Mouse (Mus musculus) left cerebral cortex, adult 18-20 months (tissue): ENCODE measurements around the gene Dhh. TPM values are rescaled to one million over a fixed set of nuclear protein-coding genes. Genes with fewer than 3 reads are reported as not detected.

Source experiments
- DNase-seq, 2 experiments: peaks; one replicate each; pipeline ENCODE4 v3.0.0; 2021 to 2022; ENCODE audit warnings: low spot score in 2 of 2, mixed read lengths in 1 of 2
- total RNA-seq, 2 experiments: library from RNA; stranded (reverse); gene quantifications; 2 replicates each; pipeline ENCODE4 v1.2.3; 2021

Dhh gene
- total RNA-seq, 2 experiments from 2014 or later, result 0.21 to 0.26 TPM

DNA sequence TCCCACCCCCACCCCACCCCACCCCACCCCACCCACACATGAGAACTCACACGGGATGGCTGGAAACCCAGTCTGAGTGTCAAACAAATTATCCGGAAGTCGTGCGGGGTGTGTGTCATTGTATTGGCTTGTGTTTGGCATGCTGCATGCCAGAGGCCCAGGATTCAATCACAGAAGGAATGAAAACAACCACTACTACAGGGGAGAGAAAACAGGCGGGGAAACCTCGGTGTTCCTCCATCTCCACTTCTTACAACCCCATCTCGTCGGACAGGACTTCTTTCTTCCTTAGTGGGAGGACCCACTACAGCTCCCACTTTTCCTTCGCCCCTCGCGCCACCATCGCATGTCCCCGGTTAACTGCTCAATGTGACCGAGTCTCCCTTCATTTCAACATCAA, 18.8 kb upstream of the Dhh start:
- no peak for DNase-seq

DNA sequence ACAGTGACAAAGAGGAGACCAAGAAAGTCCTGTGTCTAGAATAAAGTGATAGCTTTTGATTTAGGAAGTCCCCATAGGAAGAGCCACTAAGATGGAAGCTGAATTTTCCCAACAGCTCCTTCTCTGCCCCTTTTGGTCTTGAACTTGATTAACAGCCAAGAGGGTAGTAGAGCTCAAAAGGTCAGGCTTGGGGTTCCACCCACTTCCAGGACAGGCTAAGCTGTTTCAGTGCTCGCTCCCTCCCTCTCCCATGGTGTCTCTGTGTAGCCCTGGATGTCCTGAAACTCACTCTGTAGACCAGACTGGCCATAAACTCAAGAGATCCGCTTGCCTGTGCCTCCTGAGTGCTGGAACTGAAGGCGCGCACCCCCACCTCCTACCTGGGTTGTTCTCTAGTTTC, 17.7 kb upstream of the Dhh start:
- no peak for DNase-seq

DNA sequence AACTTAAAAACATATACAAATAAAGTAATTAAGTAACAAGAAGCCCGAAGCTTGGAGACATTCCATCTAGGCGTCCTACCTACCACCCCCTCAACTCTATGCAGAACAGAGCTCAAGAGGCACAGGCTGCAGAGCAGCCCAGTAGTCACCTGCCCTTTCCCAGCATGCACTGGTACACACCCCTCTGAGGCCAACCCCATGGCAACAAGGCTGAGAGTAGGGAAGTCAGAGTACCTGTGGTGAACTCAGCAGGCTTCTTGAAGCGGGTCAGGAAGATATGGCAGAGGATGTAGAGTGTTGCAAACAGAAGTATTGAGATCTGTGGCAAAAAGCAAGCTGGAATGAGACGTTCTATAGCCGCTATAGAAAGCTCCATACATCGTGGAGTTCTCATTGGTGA, 16.6 kb upstream of the Dhh start:
- no peak for DNase-seq

DNA sequence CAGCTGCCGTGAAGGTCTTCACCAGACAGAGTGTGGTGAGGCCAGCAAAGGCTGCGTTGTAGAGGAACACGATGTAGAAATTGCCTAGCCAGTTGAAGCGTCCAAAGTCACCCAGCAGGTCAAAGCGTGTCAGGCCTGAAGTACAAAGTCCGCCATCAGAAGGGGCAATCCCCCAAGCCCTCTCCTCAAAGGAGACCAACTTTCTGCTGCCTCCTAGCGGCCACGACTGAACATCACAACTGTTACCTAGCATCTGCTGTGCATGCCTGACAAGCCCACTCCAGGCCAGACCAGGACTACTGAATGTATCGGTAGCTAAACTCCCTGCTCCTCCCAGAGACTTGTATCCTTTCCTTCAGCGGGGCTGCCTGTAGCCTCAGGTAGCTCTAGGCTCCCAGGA, 6.4 kb upstream of the Dhh start:
- DNase-seq, result no peak

DNA sequence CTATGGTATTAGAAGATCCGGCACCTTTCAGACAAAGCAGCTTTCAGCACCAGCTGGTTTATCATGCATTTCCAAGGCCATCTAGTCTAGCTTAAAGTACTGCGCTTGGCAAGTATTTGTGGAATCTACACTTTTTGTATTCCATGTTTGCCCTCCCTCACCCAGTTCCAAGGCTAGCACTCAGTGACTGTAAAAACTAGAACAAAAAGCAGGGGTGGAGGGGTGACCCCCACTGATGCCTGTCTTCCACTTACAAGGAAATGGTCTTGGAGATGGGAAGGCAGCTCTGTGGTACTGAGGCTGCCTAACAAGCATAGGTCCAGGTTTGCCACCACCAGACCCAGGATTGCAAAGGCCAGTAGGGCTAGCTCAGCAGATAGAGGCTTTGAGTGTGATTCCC, 4.3 kb upstream of the Dhh start:
- DNase-seq, result no peak

DNA sequence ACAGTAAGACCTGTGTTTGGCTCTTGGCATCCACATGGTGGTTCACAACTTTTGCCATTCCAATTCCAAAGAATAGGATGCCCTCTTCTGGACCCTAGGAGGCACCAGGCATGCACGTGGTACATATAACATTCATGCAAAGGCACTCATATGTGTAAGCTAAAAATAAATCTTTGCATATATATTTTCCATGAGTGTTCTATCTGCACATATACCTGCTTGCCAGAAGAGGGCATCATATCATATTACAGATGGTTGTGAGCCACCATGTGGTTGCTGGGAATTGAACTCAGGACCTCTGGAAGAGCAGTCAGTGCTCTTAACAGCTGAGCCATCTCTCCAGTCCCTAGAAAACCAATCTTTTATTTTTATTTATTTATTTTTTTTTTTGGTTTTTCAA, 3.2 kb upstream of the Dhh start:
- DNase-seq, result no peak

DNA sequence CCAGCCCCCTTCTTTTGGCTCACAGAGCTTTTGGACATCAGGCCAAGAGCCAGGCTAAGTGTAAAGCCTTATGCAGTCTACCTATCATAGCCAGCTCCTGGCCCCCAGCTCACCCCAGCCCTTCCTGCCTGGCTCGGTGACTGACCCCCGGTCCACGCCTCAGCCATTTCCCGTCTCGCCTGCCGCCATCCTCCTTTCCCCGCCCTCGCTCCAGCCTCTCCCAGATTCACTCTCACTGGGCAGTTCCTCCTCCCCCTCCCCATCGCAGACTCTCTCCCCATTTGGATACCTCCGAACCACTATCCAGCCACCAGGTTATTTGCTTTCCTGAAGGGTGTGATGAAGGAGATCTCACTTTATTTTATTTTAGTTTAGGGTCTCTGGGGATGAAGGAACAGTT, 845 bp downstream of the Dhh start:
- no peak for DNase-seq

DNA sequence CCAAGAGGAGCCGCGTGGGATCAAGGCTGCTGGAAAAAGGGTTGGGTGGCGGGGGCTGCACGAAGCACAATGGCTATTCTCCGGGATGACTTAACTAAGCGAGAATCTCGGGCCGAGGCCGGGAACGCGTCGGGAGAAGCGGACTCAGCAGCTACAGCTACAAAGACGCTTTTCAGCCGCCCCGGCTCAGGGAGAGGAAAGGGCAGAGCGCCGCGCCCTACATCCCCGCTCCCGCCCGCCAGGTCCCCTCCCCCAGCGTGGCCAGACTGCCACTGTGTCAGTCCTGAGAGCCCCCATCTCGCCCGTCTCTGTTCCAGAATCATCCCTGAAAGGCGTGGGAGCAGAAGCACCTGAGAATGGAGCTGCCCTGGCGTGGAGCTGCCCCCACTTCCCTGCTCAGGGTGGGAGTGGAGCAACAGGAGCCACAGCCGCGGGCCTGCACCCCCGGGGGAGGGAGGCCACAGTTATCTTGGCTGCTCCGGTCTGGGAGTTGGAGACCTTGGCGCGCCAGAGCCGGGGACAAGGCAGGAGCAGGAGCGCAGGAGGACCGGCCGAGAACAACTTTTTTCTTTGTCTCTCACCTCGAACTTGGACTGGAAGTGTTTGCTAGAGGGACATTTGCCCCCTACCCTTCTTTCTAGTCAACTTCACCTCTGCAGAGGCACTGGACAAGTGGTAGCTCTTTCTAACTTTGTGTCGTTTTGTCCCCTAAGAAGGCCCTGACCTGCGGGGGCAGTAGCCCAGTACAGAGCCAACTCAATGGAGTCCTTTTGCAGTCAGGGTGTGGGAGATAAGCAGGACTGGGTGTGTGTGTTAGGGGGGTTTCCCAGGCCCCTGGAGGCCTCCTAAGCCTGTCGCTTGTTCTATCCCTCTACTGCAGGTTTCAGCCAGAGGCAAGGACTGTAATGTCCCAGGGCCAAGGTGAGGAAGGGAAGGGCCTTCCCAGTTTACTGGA, 2.4 kb downstream of the Dhh start:
- DNase-seq, result no peak

DNA sequence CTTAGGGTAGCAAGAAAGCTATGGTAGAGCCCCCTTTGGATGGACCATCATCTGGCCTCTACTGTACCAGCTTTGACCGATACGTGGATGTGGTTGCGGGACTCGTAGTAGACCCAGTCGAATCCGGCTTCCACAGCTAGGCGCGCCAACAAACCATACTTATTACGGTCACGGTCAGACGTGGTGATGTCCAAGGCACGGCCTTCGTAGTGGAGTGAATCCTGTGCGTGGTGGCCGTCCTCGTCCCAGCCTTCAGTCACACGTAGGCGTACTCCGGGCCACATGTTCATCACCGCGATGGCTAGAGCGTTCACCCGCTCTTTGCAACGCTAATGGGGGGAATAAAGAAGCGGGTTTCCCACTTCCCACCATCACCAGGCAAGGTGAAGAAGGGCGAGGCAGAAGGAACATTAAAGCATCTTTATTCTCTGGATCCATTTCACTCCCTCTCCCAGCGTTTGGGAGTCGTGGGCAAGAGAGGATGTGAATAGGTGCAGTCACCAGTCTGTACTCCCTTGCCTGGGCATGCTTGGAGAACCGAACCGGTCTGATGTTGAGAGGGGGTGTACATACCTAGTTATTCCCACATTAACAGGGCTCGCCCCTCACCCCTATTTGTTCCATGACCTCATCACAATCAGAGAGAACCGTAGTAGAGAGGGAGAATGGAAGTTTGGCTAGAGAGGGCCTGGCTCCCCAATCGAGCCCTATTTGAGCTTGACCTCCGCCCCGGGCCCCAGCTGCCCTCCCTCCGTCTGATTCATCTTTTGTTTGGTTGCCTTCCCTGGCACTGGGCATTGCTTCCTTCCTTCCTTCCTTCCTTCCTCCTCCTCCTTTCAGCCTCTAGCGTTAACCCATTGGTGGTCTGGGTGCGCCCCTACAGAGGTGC, 3.4 kb downstream of the Dhh start:
- no peak for DNase-seq

DNA sequence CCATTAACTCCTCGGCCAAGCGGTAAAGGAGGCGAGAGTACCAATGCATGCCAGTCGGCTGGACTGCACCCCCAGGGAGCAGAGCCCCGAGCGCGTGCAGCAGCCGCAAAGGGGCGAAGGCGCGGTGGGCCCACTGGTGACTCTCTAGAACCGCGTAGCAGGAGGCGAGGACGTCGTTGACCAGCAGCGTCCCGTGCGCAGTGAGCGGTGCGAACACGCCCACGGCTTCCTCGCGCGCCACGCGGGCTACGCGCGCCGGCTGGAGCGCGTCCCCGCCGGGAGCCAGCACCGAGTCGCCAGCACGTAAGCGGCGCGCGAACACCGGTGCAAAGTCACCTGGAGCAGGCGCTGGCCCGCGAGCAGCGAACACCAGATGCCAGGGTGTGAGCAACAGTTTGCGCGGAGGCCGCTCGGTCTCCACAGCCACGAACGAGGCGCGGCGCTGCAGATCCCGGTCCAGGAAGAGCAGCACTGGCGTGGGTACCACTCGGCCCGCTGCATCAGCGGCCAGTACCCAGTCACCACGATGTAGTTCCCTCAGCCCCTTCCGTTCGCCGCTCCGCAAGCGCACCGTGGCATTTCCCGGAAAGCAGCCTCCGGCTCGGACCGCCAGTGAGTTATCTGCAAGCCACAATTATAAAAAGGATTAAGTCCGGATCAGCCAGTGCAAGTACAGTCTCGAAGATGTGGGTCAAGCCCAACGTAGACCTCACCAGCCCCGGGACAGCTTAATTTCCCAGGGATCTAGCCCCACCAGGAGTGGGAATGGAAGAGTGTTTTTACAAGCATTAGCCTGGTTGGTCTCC, 4.2 kb downstream of the Dhh start, which contains the start of gene Rhebl1:
Gene Rhebl1, minus strand, starts transcription at position 601 of the 806 bp plus-strand sequence.
- peak; percentile 36 to 54 for DNase-seq

DNA sequence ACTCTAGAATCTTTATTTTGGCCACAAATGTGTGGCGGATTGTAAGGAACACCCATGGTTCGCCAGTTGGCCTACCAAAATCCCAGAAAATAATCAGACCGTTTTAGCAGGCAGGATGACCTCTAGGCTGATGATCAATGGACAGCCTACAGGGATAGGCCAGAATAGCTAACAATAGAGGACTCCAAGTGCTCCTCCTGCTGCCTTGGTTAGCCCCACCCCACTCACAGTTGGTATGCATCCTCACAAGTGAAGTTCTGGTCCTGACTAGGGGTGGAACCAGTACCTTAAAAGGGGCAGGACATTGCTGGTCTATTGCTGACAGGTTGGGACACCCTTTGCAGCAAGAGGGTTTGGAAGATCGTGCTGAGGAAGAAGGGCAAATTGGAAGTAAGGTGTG, 5.3 kb downstream of the Dhh start:
- no peak for DNase-seq

DNA sequence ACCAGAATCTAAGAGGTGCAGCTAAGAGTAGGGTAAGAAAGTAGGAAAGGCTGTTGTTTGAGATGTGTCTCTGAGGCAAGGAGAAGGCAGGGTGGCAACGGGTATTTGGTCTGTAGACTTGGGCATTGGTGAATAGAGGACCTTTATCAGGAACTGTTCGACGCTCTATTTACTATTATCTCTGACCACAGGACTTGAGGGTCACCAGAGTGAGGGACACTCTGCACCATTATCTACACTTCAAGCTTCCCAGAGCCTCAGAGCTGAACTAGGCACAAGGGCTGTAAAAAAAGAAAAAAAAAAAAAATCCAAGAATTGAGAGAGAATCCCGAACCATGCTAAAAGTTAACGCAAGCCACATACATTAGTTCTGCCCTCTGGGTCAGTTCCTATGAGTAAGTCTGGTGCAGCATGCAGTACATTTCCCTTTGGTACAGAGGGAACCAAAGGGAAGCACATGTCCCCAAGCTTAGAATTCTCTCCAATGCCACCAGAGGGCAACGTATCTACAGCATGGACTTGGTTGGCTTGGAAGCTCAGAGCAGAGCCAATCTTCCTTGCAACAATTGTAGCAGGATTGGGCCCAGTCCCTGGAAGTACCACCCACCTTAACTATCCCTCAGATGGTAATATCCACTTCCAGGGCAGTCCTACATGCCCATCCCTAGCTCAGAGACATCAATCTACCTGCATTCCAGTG, 6.3 kb downstream of the Dhh start:
- DNase-seq, result peak; percentile 60

DNA sequence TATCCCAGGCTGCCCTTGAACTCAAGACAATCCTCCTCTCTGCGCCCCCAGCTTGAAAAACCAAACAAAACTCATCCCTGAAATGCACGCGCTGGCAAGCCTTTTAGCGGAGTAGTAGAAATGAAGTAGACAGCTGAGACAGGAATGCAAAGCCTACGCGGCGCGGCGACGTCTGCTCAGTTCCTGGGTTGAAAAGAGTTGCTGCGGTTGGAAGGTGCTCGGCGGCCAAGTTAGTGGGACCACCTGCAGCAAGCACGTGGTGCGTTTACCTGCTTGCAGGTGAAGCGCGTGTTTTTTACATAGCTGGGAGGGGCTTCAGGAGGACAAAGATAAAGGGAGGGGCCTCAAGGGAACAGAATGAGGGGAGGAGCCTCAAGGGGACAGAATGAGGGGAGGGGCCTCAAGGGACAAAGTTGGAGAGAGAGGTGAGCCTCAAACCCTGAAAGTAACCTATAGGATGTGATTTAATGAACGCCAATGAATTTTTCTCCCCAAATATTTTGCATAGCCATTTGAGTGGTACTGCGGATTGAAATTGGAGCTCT, 7.1 kb downstream of the Dhh start:
- no peak for DNase-seq

DNA sequence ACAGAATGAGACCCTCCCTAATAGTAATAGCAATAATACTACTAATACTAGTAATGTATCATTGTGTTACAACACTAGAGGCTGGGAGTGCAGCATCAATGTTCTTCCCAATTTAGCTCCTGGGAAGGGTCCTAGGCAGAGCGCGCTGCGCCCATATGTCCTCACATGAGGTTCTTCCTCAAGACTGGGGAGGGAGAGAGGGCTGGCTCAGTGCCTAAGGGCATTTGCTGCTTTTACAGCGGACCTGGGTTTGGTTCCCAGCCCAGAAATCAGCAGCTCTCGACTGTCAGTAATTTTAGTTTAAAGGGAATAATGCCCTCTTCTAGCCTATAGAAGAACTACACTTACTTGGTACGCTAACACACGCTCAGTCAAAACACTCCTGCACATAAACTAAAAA, 10.8 kb downstream of the Dhh start:
- no peak for DNase-seq

DNA sequence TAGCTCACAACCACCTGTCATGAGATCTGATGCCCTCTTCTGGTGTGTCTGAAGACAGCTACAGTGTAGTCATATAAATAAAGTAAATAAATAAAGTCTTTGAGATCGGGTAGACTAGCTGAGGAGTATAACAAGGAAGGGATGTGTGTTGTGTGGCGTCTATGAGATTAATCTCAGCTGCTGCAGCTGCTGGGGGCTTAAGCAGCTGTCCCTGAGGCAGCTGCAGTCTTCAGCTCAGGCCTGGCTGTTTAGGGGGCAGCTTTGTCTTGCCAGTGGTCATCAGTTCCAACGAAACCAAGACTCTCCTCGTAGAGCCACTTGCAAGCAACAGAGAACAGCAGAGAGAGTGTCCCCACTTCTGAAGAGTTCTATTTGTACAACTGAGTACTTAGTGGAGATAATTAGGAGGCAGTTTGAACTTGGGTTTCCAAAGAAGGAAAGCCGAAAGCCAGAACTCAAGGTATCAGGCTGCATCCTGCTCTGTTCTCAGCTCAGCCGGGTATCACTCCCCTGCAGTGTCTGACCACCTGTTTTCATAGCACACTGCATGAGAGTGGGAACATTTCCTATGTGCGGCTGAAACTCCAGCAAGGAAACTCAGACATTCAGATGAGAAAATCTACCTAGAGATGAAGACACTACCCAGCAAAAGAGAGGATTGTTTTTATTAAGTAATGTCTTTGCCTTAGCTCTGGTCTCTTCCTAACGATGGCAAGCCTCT, 11.5 kb downstream of the Dhh start:
- DNase-seq, result no peak

DNA sequence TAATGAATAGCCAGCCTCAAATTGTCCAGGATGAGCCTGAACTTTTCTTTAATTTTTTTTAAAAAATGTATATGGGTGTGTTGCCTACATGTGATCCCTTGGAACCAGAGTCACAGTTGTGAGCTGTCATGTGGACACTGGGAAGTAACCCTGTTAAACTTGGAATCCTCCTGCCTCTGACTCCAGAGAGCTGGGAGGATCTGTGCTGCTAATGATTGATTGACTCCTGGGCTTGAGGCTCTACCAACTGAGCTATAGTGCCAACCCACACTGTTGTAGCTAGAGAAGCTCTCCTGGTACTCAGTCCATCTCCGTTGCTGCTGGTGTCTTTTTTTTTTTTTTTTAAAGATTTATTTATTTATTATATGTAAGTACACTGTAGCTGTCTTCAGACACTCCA, 14.2 kb downstream of the Dhh start:
- no peak for DNase-seq

DNA sequence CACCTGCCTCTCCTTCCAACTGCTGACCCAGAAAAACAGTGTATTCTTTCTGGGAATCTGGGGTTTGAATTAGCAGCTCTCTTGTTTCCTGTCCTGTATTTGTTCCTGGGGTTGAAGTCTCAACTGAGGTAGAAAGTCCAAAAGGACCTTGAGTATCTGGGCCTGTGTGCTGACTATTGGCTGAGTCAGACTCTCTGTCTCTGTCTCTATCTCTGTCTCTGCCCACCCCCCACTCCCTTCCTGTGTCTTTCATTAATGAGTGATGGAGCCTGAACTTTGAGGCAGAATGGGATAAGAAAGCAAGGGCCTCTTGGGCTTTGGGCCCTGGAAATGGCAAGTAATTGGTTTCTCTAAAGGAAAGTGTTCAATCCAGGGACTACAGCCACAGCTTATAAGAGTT, 14.7 kb downstream of the Dhh start:
- DNase-seq, result no peak

DNA sequence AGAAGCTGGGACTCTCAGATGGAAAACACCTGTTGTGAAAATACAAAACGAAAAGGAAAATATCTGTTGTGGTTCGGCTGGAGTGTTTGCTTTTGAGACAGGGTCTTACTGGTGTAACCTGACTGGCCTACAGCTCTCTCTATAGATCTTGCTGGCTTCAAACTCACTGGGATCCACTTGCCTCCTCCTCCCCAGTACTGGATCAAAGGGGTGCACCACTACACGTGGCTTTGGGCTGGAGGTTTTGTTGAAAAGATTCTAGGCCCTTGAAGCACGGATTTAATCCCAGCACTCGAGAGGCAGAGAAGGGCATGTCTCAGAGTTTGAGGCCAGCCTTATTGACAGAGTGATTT, 16.7 kb downstream of the Dhh start:
- DNase-seq, result no peak

DNA sequence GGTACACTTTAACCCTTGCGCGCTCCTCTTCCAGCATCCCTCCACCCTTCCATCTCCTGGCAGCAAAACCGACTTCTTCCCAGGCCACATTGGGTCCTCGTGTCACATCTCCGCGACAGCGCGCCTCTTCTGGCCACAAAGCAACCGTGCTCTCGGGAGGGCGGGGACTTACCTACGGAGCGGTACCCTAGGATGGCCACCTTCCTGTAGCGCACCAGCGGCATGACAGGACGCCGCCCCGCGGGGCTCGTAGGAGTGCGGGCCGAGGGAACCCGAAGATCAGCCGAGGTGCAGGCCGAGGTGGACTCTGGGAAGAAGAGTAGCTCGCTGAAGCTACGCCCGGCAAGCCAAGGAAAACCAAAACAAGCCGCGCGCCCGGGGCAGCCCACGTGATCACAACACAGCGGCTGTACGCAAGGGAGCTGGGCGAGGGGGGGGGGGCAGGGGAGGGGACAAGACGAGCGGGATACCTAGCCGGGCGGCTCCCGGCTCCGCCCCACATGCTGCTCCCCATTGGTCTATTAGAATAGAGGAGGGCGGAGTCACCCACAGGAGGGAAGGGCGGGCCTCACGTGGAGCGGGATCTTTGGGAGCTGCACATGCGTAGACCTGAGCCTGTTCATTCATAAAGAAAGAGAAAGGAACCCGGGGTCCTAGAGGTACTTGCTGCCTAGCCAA, 17.2 kb downstream of the Dhh start:
- peak; percentile 78 to 88 for DNase-seq
